Mouse (Mus musculus): Measurements from ENCODE around the gene Chaf1b. TPM values are rescaled to one million over a fixed set of nuclear protein-coding genes. Genes with fewer than 3 reads are reported as not detected.

Gene Chaf1b
- polyA plus RNA-seq (2014; fragmentation: Nextera tagmentation; extraction: Ambion mirVana), result 73.5 and 80.0 TPM in 2 replicates

DNA sequence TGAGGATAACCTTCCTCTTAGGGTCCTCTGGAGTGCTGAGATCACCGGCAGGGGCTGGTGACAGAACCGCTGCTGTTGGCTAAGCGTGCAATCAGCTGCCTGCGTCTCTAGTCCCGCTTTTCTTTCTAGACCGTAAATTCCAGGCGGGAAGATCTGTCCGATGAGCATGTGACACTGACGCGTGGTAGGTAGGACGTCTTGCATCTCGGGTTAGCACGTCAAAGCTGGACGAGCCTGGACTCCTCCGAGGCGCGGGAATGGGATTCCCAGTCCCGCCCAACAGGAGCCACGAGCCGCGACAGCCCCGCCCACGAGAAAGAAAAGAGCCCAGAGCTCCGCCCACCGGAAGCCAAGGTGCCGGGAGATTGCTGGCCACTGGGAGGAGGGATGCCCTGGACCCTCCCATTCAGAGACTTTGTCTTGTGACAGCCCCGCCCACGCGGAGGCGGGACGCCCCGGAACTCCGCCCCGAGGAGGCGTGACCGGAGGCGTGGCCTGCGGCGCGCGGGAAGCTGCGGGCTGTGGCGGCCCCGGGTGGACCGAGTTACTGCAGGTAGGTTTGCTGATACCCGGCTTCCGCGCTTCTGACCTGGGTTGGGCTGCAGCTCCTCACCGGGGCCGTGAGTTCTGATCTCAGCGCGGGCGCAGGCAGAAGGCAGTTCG is at the start of gene Chaf1b:
Gene Chaf1b (plus strand): TSS at position 479 of the 663 bp plus-strand sequence.
- Histone ChIP-seq H3K4me1 (ENCODE audit: control insufficient read depth, insufficient read depth, low read length) (peaks cover 5% of the 10 kb centered on the region; the same call in 1 of the 2 replicates), H3K4me2 (replicated peaks; ENCODE audit: low read depth, low read length) (peak within 1 kb of the TSS; percentile 78), H3K9ac (replicated peaks; ENCODE audit: low read depth, low read length) (peak within 1 kb of the TSS; percentile 76), H3K9me3 (ENCODE audit: control insufficient read depth, low read depth, low read length) (no peaks in the 10 kb centered on the region), H3K27me3 (ENCODE audit: control insufficient read depth, insufficient read depth, low read length) (no peaks in the 10 kb centered on the region), H3K4me3 (ENCODE audit: low read depth, low read length) (peak within 1 kb of the TSS; percentile 88), H3K36me3 (ENCODE audit: control insufficient read depth, insufficient read depth, low read length) (peaks cover 10% of the 10 kb centered on the region; the same call in 1 of the 2 replicates), H3K27ac (ENCODE audit: low read length) (peak within 1 kb of the TSS; percentile 27; the same call in 1 of the 2 replicates)
- peak; percentile 96 for ATAC-seq (ENCODE audit: insufficient number of reproducible peaks, insufficient read depth, low FRiP score, low read depth)
- WGBS, result under 1% methylated on average over 54 of the region's 54 CpGs

DNA sequence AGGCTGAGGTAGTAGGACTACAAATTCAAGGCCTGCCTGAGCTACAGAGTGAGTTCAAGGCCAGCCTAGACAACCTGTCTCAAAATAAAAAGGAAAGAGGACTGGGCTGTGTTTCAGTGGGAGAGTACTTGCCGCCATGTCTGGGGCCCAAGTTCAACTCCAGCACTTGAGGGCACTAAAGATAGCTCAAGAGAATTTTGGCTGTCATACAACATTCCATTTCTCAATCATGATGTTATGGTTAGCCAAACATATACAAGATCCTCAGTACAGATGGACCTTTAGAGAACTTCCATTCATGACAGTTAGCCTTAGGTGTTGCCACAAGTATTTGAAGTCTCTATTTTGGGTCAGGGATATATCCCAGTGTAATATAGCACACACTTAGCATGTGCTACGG is 49.6 kb upstream of the Chaf1b start:
- H3K27me3 ChIP-seq (ENCODE audit: control insufficient read depth, insufficient read depth, low read length), result no peaks in the 10 kb centered on the region
- no peak overlapping the region for H3K27ac ChIP-seq (ENCODE audit: low read length)
- no peaks in the 10 kb centered on the region for H3K36me3 ChIP-seq (ENCODE audit: control insufficient read depth, insufficient read depth, low read length)
- peaks cover 9% of the 10 kb centered on the region for H3K4me1 ChIP-seq (ENCODE audit: control insufficient read depth, insufficient read depth, low read length)
- 87% methylated on average over 2 of the region's 2 CpGs for WGBS
- H3K4me2 ChIP-seq (replicated peaks; ENCODE audit: low read depth, low read length), result no peak overlapping the region
- no peak for ATAC-seq (ENCODE audit: insufficient number of reproducible peaks, insufficient read depth, low FRiP score, low read depth)
- no peaks in the 10 kb centered on the region for H3K9me3 ChIP-seq (ENCODE audit: control insufficient read depth, low read depth, low read length)
- H3K9ac ChIP-seq (replicated peaks; ENCODE audit: low read depth, low read length), result no peak overlapping the region
- H3K4me3 ChIP-seq (ENCODE audit: low read depth, low read length), result no peak overlapping the region

DNA sequence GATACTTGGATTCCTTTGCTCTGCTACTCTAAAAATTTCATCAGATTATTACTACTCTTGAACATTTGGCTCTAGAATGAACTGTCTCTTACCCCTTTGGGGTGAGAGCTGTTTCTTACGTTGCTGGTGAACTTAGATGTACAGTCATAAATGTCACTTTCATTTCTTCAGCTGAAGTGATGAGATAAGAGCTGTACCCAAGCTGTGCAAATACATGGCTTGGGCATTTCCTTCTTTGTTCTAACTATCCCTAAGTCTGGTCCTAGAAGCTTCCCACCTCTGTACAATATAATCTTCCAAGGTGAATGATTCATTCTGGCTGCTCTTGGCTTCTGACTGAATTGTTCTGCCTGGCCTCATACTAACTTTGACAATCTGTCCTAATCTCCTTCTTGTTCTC is 44.7 kb upstream of the Chaf1b start:
- Histone ChIP-seq H3K9ac (replicated peaks; ENCODE audit: low read depth, low read length) (no peak overlapping the region), H3K27me3 (ENCODE audit: control insufficient read depth, insufficient read depth, low read length) (no peaks in the 10 kb centered on the region), H3K4me2 (replicated peaks; ENCODE audit: low read depth, low read length) (no peak overlapping the region), H3K9me3 (ENCODE audit: control insufficient read depth, low read depth, low read length) (no peaks in the 10 kb centered on the region), H3K4me1 (ENCODE audit: control insufficient read depth, insufficient read depth, low read length) (no peaks in the 10 kb centered on the region; the same call in 1 of the 2 replicates), H3K27ac (ENCODE audit: low read length) (no peak overlapping the region), H3K4me3 (ENCODE audit: low read depth, low read length) (no peak overlapping the region), H3K36me3 (ENCODE audit: control insufficient read depth, insufficient read depth, low read length) (no peaks in the 10 kb centered on the region)
- 92% methylated on average over 1 of the region's 1 CpGs for WGBS
- no peak for ATAC-seq (ENCODE audit: insufficient number of reproducible peaks, insufficient read depth, low FRiP score, low read depth)

DNA sequence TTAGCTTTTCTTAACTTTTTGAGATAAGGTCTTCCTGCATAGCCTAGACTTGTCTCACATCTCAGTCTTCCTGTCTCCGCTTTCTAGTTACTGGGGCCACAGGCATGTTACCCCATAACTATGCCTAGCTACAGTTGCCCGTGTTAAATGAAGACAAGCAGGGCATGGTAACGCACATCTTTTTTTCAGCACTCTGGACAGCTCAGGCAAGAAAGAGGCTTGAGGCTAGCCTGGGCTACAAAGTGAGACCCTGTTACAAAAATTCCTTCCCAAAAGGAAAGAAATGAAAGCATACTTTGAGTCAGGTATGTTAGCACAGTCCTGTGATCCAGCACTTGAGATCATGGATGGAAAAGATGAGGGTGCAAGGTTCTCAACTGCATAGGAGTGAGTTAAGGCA is 33.2 kb upstream of the Chaf1b start:
- no peaks in the 10 kb centered on the region for H3K4me1 ChIP-seq (ENCODE audit: control insufficient read depth, insufficient read depth, low read length)
- 97% methylated on average over 3 of the region's 3 CpGs for WGBS
- H3K9ac ChIP-seq (replicated peaks; ENCODE audit: low read depth, low read length), result no peak overlapping the region
- peaks cover 69% of the 10 kb centered on the region for H3K36me3 ChIP-seq (ENCODE audit: control insufficient read depth, insufficient read depth, low read length)
- no peaks in the 10 kb centered on the region for H3K9me3 ChIP-seq (ENCODE audit: control insufficient read depth, low read depth, low read length)
- no peaks in the 10 kb centered on the region for H3K27me3 ChIP-seq (ENCODE audit: control insufficient read depth, insufficient read depth, low read length)
- H3K27ac ChIP-seq (ENCODE audit: low read length), result no peak overlapping the region
- H3K4me2 ChIP-seq (replicated peaks; ENCODE audit: low read depth, low read length), result no peak overlapping the region
- no peak for ATAC-seq (ENCODE audit: insufficient number of reproducible peaks, insufficient read depth, low FRiP score, low read depth)
- H3K4me3 ChIP-seq (ENCODE audit: low read depth, low read length), result no peak overlapping the region

DNA sequence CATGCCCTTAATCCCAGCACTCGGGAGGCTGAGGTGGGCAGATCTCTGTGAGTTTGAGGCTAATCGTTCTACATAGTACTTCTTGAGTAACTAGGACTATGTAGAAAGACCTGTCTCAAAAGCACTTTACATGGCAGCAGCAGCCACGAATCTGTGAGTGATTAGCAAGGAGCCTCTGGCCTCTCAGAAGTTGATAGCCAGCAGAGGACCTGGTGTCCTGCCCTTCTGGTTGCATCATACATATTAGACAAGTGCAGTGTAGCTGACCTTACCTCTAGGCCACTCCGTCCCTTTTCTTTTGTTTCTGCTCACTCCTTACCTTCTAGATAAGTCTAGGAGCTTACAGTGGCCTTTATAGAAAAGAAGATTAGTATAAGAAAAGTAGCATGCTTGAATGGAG is 23.7 kb upstream of the Chaf1b start:
- Histone ChIP-seq H3K27ac (ENCODE audit: low read length) (no peak overlapping the region), H3K4me1 (ENCODE audit: control insufficient read depth, insufficient read depth, low read length) (no peaks in the 10 kb centered on the region), H3K36me3 (ENCODE audit: control insufficient read depth, insufficient read depth, low read length) (peaks cover 72% of the 10 kb centered on the region), H3K9me3 (ENCODE audit: control insufficient read depth, low read depth, low read length) (no peaks in the 10 kb centered on the region), H3K4me3 (ENCODE audit: low read depth, low read length) (no peak overlapping the region), H3K27me3 (ENCODE audit: control insufficient read depth, insufficient read depth, low read length) (no peaks in the 10 kb centered on the region), H3K9ac (replicated peaks; ENCODE audit: low read depth, low read length) (no peak overlapping the region), H3K4me2 (replicated peaks; ENCODE audit: low read depth, low read length) (no peak overlapping the region)
- 87% methylated on average over 4 of the region's 4 CpGs for WGBS
- ATAC-seq (ENCODE audit: insufficient number of reproducible peaks, insufficient read depth, low FRiP score, low read depth), result no peak

DNA sequence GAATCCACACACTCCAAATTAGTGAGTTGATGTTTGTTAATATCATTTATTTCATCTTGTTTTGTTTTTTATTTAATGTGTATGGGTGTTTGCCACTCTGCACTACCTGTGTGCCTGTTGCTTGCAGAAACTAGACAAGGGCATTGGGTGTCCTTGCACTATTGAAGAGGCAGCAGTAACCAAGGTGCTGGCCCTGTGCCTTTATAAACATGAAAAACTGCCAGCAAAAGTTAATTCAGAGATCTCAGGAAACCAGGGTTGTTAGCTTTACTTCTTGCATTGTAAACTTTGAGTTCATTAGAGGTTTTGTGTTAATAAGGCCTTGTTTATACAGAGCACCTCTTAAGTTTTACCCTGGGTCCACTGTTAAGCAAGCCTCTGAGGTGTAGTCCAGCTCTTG is 23.0 kb upstream of the Chaf1b start:
- H3K4me1 ChIP-seq (ENCODE audit: control insufficient read depth, insufficient read depth, low read length), result no peaks in the 10 kb centered on the region
- H3K36me3 ChIP-seq (ENCODE audit: control insufficient read depth, insufficient read depth, low read length), result peaks cover 73% of the 10 kb centered on the region
- no peaks in the 10 kb centered on the region for H3K27me3 ChIP-seq (ENCODE audit: control insufficient read depth, insufficient read depth, low read length)
- no peak for ATAC-seq (ENCODE audit: insufficient number of reproducible peaks, insufficient read depth, low FRiP score, low read depth)
- no peak overlapping the region for H3K4me3 ChIP-seq (ENCODE audit: low read depth, low read length)
- no peak overlapping the region for H3K4me2 ChIP-seq (replicated peaks; ENCODE audit: low read depth, low read length)
- H3K27ac ChIP-seq (ENCODE audit: low read length), result no peak overlapping the region
- H3K9me3 ChIP-seq (ENCODE audit: control insufficient read depth, low read depth, low read length), result no peaks in the 10 kb centered on the region
- no peak overlapping the region for H3K9ac ChIP-seq (replicated peaks; ENCODE audit: low read depth, low read length)

DNA sequence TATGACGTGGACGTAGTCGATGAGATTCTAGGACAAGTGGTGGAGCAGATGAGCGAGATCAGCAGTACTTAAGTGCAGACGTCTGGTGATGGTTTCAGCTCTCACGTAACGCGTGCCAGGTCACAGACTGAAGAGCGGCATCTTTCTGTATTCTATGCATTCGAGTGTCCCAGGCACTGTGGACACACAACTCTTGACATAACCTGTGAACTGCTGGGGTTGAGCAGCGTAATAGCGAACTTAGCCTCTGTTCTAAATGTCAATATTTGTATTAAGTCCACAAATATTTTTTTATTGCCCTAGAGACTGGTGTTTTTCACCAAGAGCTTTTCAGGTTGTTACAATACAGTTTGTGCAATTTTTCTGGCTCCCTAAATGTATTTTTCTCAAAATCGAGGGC is 8.9 kb upstream of the Chaf1b start:
- no peaks in the 10 kb centered on the region for H3K9me3 ChIP-seq (ENCODE audit: control insufficient read depth, low read depth, low read length)
- no peaks in the 10 kb centered on the region for H3K4me1 ChIP-seq (ENCODE audit: control insufficient read depth, insufficient read depth, low read length)
- H3K36me3 ChIP-seq (ENCODE audit: control insufficient read depth, insufficient read depth, low read length), result peaks cover 59% of the 10 kb centered on the region
- ATAC-seq (ENCODE audit: insufficient number of reproducible peaks, insufficient read depth, low FRiP score, low read depth), result no peak
- no peak overlapping the region for H3K27ac ChIP-seq (ENCODE audit: low read length)
- no peak overlapping the region for H3K4me3 ChIP-seq (ENCODE audit: low read depth, low read length)
- no peaks in the 10 kb centered on the region for H3K27me3 ChIP-seq (ENCODE audit: control insufficient read depth, insufficient read depth, low read length)
- H3K9ac ChIP-seq (replicated peaks; ENCODE audit: low read depth, low read length), result no peak overlapping the region
- WGBS, result 83% methylated on average over 13 of the region's 13 CpGs
- no peak overlapping the region for H3K4me2 ChIP-seq (replicated peaks; ENCODE audit: low read depth, low read length)

DNA sequence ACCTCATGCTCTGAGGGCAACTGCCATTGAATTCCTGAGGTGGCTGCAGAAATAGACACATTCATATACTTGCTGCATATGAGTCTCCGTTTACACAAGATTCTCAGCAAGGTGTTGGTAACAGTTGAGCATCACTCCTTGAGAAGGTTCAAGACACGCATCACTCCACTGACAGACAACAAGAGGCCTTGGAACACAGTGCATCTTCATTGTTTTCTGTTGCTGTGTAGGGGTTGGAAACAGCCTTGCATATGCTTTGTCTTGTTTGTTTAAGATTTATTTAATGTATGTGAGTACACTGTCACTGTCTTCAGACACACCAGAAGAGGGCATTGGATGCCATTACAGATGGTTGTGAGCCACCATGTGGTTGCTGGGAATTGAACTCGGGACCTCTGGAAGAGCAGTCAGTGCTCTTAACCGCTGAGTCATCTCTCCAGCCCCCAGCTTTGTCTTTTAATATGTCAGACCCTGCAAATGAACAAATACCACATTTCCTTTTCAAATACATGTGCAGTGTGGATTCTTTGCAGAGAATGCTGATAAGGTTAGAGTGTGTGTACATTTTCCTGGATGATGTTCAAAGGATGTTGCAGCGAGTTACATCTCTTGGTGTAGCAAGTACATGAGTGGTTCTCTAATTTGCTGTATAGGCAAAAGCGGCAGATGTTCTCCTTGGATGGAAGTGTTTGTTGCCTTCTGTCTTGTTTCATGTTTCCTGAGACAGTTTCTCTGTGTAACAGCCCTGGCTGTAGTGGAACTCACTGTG is 5.9 kb upstream of the Chaf1b start:
- Histone ChIP-seq H3K36me3 (ENCODE audit: control insufficient read depth, insufficient read depth, low read length) (peaks cover 33% of the 10 kb centered on the region), H3K27ac (ENCODE audit: low read length) (no peak overlapping the region), H3K4me3 (ENCODE audit: low read depth, low read length) (no peak overlapping the region), H3K27me3 (ENCODE audit: control insufficient read depth, insufficient read depth, low read length) (no peaks in the 10 kb centered on the region), H3K9me3 (ENCODE audit: control insufficient read depth, low read depth, low read length) (no peaks in the 10 kb centered on the region), H3K4me1 (ENCODE audit: control insufficient read depth, insufficient read depth, low read length) (no peaks in the 10 kb centered on the region), H3K9ac (replicated peaks; ENCODE audit: low read depth, low read length) (no peak overlapping the region), H3K4me2 (replicated peaks; ENCODE audit: low read depth, low read length) (no peak overlapping the region)
- ATAC-seq (ENCODE audit: insufficient number of reproducible peaks, insufficient read depth, low FRiP score, low read depth), result no peak
- 83% methylated on average over 6 of the region's 6 CpGs for WGBS
